Mouse (Mus musculus) c-Kit-positive CD71-positive TER-119-negative erythroid progenitor cells, embryonic 14.5 days (primary cell): ENCODE results near the gene Pglyrp4.
A peak's percentile ranks its signal among the peaks of the same experiment; 100 is the strongest.
"Not testable (repeated sequence)": the region's sequence is repeated elsewhere in the genome, so short reads cannot be mapped to it uniquely, and the experiment has no call there.

Experiments used
- DNase-seq: peaks from one replicate; pipeline ENCODE4 v3.0.0-alpha.2; 2013; ENCODE audit warnings: low read depth

Gene Pglyrp4

GRCm38 (mm10) chr3:90726606-90727005 is at the start of gene Pglyrp4:
Gene Pglyrp4, plus strand, starts transcription at chr3:90726906.
- DNase-seq, result no peak

GRCm38 (mm10) chr3:90678656-90679055 is 48.0 kb upstream of the Pglyrp4 start:
- DNase-seq, result no peak

- DNase-seq, result no peak
Observed at GRCm38 (mm10) chr3:90683929-90684328, 42.8 kb upstream of the Pglyrp4 start.

- no peak for DNase-seq
Observed at GRCm38 (mm10) chr3:90686835-90687234, 39.9 kb upstream of the Pglyrp4 start.

- DNase-seq, result no peak
Observed at GRCm38 (mm10) chr3:90693496-90693895, 33.2 kb upstream of the Pglyrp4 start.

- DNase-seq, result no peak
Observed at GRCm38 (mm10) chr3:90695613-90696012, 31.1 kb upstream of the Pglyrp4 start, which contains the start of gene S100a9. Gene S100a9, minus strand, starts transcription at chr3:90695721.

GRCm38 (mm10) chr3:90702244-90702643 is 24.5 kb upstream of the Pglyrp4 start:
- no peak for DNase-seq

- no peak for DNase-seq
Observed at GRCm38 (mm10) chr3:90708523-90709202, 18.0 kb upstream of the Pglyrp4 start.

- DNase-seq, result peak; percentile 63
Observed at GRCm38 (mm10) chr3:90709591-90710460, 16.9 kb upstream of the Pglyrp4 start.

- no peak for DNase-seq
Observed at GRCm38 (mm10) chr3:90749658-90750057, 23.0 kb downstream of the Pglyrp4 start.

GRCm38 (mm10) chr3:90777776-90778175 is 51.1 kb downstream of the Pglyrp4 start, which contains the start of gene Gm5849:
Gene Gm5849, minus strand, starts transcription at chr3:90777876.
- not testable (repeated sequence) for DNase-seq
